In genomic region chr9:119378231-119378630, GRCm38 (mm10) we compare ENCODE assay signal across 22 mouse cellular contexts. TPM values are rescaled to one million over a fixed set of nuclear protein-coding genes. Genes with fewer than 3 reads are reported as not detected.
"Had no signal": no experiment of that assay in that cellular context is flagged by ENCODE, and none has a peak within 500 bp of the region (broad histone marks: within the 10 kb centered on the region; RNA-seq: fewer than 3 reads in every experiment).

No protein-coding gene starts in this region.

- H3K9ac ChIP-seq: lung, embryonic 14.5 days; midbrain, embryonic 13.5 days; midbrain, embryonic 15.5 days; neural tube, embryonic 13.5 days had no signal

- ATAC-seq: midbrain, embryonic 13.5 days; midbrain, embryonic 15.5 days had no signal

- H3K27ac ChIP-seq: midbrain, embryonic 13.5 days; midbrain, embryonic 15.5 days; neural tube, embryonic 13.5 days had no signal

- H3K4me3 ChIP-seq: megakaryocyte, embryonic 14.5 days; midbrain, embryonic 13.5 days; midbrain, embryonic 15.5 days; neural tube, embryonic 13.5 days had no signal

- H3K4me1 ChIP-seq: megakaryocyte, embryonic 14.5 days; midbrain, embryonic 15.5 days; neural tube, embryonic 13.5 days had no signal

- H3K27me3 ChIP-seq: midbrain, embryonic 13.5 days; midbrain, embryonic 15.5 days; neural tube, embryonic 13.5 days had no signal

- H3K4me2 ChIP-seq: lung, embryonic 14.5 days; midbrain, embryonic 11.5 days; midbrain, embryonic 13.5 days; midbrain, embryonic 15.5 days; neural tube, embryonic 13.5 days had no signal

- H3K9me3 ChIP-seq: megakaryocyte, embryonic 14.5 days; midbrain, embryonic 13.5 days; midbrain, embryonic 15.5 days; neural tube, embryonic 13.5 days had no signal

- H3K36me3 ChIP-seq: midbrain, embryonic 15.5 days; neural tube, embryonic 13.5 days had no signal

- DNase-seq: lung, adult 18-20 months; lung, embryonic 14.5 days; lung, postnatal 10 days; lung, postnatal 4 days; right cerebral cortex, postnatal 14 days; right cerebral cortex, postnatal 4 days; spleen, adult 18-20 months; thymus, adult 18-20 months; thymus, postnatal 14 days; thymus, postnatal 36 days had no signal

RNA-seq across cellular contexts. Expression of gene Slc22a14, which starts 12.9 kb away (rescaled TPM):
- total RNA-seq: midbrain, postnatal 0 days; neutrophil, adult 5-6 weeks had no signal
- polyA plus RNA-seq: liver, embryonic 16.5 days; lung, embryonic 14.5 days; midbrain, embryonic 11.5 days; midbrain, embryonic 15.5 days; midbrain, postnatal 0 days; neural tube, embryonic 13.5 days; small intestine, adult 2 months; stomach, embryonic 14.5 days; stomach, embryonic 16.5 days had no signal

RNA-seq across cellular contexts. Expression of gene Xylb, which starts 21.1 kb away (rescaled TPM):
- total RNA-seq: monocyte, adult 5-6 weeks had no signal

RNA-seq across cellular contexts. Expression of gene Acvr2b, which starts 23.7 kb away (rescaled TPM):
- total RNA-seq: neutrophil, adult 5-6 weeks had no signal
